Mouse (Mus musculus) CH12.LX (cell line): ENCODE data around the gene Plekhn1. TPM values are rescaled to one million over a fixed set of nuclear protein-coding genes. Genes with fewer than 3 reads are reported as not detected.

Experiments
- DNase-seq: peaks from one replicate; pipeline ENCODE4 v3.0.0-alpha.2; 2013; ENCODE audit errors: extremely low read depth
- H3K27ac ChIP-seq: 2 replicates; pipeline ENCODE4 v1.5.1; 2012; ENCODE audit warnings: low read depth, mild to moderate bottlenecking, control low read depth, moderate library complexity; ENCODE audit not compliant: insufficient read depth
- H3K27me3 ChIP-seq: replicated peaks from 2 replicates; pipeline ENCODE3; 2012; ENCODE audit warnings: inconsistent platforms
- H3K36me3 ChIP-seq, 2 experiments: replicated peaks in 1 of 2; 2 replicates each; pipeline versions ENCODE3 to v1.6.1; 2012; ENCODE audit warnings: inconsistent platforms in 1 of 2, low read length in 1 of 2, mild to moderate bottlenecking in 1 of 2, mixed read lengths in 1 of 2, moderate library complexity in 1 of 2; ENCODE audit not compliant: control insufficient read depth in 1 of 2, insufficient read depth in 1 of 2
- H3K4me1 ChIP-seq, 2 experiments: 2 replicates each; pipeline ENCODE4 v1.6.1; 2012; ENCODE audit warnings: inconsistent platforms in 1 of 2, moderate library complexity in 1 of 2; ENCODE audit not compliant: insufficient read depth in 2 of 2, control insufficient read depth in 1 of 2
- H3K4me2 ChIP-seq: 2 replicates; pipeline ENCODE4 v1.6.1; 2012; ENCODE audit warnings: low read depth, mild to moderate bottlenecking, control low read depth; ENCODE audit not compliant: poor library complexity, insufficient read depth, severe bottlenecking
- H3K4me3 ChIP-seq, 3 experiments: fragments of 150-350 bp in 1 of 3; sonication (generic) in 1 of 3; replicated peaks in 1 of 3; 2 replicates each; pipeline versions ENCODE3 to v1.5.1; 2011 to 2012; ENCODE audit warnings: low read depth in 2 of 3, low read length in 2 of 3, mild to moderate bottlenecking in 2 of 3, moderate library complexity in 2 of 3, control low read depth in 1 of 3, improper control_type of control experiment in 1 of 3, inconsistent platforms in 1 of 3, mixed read lengths in 1 of 3; ENCODE audit not compliant: poor library complexity in 1 of 3
- H3K79me2 ChIP-seq: replicated peaks from 2 replicates; pipeline ENCODE4 v1.6.1; 2012; ENCODE audit warnings: mild to moderate bottlenecking, moderate library complexity; ENCODE audit not compliant: control insufficient read depth, poor library complexity, insufficient read depth, severe bottlenecking; ENCODE audit errors: extremely low read depth
- H3K9ac ChIP-seq: 2 replicates; pipeline ENCODE4 v1.6.1; 2012; ENCODE audit warnings: low read depth, mild to moderate bottlenecking, control low read depth, moderate library complexity; ENCODE audit not compliant: insufficient read depth
- H3K9me3 ChIP-seq: replicated peaks from 2 replicates; pipeline ENCODE3; 2012; ENCODE audit warnings: low read length, inconsistent platforms, mixed read lengths
- BHLHE40 ChIP-seq: IDR thresholded peaks from 2 replicates; pipeline ENCODE4 v1.6.1; 2011; ENCODE audit warnings: mild to moderate bottlenecking, low read depth, low read length, improper control_type of control experiment
- CHD2 ChIP-seq: IDR thresholded peaks from 2 replicates; pipeline ENCODE4 v1.6.1; 2011; ENCODE audit warnings: low read length, improper control_type of control experiment
- CTCF ChIP-seq, 2 experiments: IDR thresholded peaks in 1 of 2; conservative IDR thresholded peaks in 1 of 2; 2 replicates each; pipeline ENCODE4 v1.5.1; 2011 to 2012; ENCODE audit warnings: low read depth in 2 of 2, low read length in 2 of 2, improper control_type of control experiment in 1 of 2, inconsistent platforms in 1 of 2, mild to moderate bottlenecking in 1 of 2, moderate library complexity in 1 of 2
- E2F4 ChIP-seq: IDR thresholded peaks from 2 replicates; pipeline ENCODE4 v1.6.1; 2011; ENCODE audit warnings: low read depth, low read length, improper control_type of control experiment; ENCODE audit not compliant: insufficient replicate concordance
- ELF1 ChIP-seq: IDR thresholded peaks from 2 replicates; pipeline ENCODE4 v1.6.1; 2014; ENCODE audit warnings: low read depth, mild to moderate bottlenecking, inconsistent platforms, low read length, improper control_type of control experiment
- EP300 ChIP-seq: IDR thresholded peaks from 2 replicates; pipeline ENCODE4 v1.6.1; 2011; ENCODE audit warnings: low read length, improper control_type of control experiment
- ETS1 ChIP-seq: conservative IDR thresholded peaks from 2 replicates; pipeline ENCODE4 v1.6.1; 2012; ENCODE audit warnings: low read depth, mild to moderate bottlenecking, inconsistent platforms, low read length, improper control_type of control experiment, moderate library complexity
- GABPA ChIP-seq: IDR thresholded peaks from 2 replicates; pipeline ENCODE4 v1.6.1; 2012; ENCODE audit warnings: low read depth, low read length, improper control_type of control experiment, inconsistent platforms; ENCODE audit not compliant: insufficient replicate concordance
- HCFC1 ChIP-seq: IDR thresholded peaks from 2 replicates; pipeline ENCODE4 v1.6.1; 2012; ENCODE audit warnings: low read depth, mild to moderate bottlenecking, inconsistent platforms, low read length, improper control_type of control experiment
- IRF4 ChIP-seq: IDR thresholded peaks from 2 replicates; pipeline ENCODE4 v1.6.1; 2014; ENCODE audit warnings: low read depth, mild to moderate bottlenecking, inconsistent platforms, low read length, improper control_type of control experiment
- JUN ChIP-seq: IDR thresholded peaks from 2 replicates; pipeline ENCODE4 v1.6.1; 2011; ENCODE audit warnings: low read depth, mild to moderate bottlenecking, low read length, improper control_type of control experiment, moderate library complexity; ENCODE audit not compliant: insufficient read depth
- JUND ChIP-seq: conservative IDR thresholded peaks from 2 replicates; pipeline ENCODE4 v1.6.1; 2011; ENCODE audit warnings: low read depth, low read length, improper control_type of control experiment
- MAX ChIP-seq: IDR thresholded peaks from 2 replicates; pipeline ENCODE4 v1.6.1; 2011; ENCODE audit warnings: low read length, improper control_type of control experiment
- MXI1 ChIP-seq: IDR thresholded peaks from 2 replicates; pipeline ENCODE4 v1.6.1; 2011; ENCODE audit warnings: mild to moderate bottlenecking, low read depth, low read length, improper control_type of control experiment
- MYC ChIP-seq: IDR thresholded peaks from 2 replicates; pipeline ENCODE4 v1.6.1; 2011; ENCODE audit warnings: low read depth, mild to moderate bottlenecking, improper control_type of control experiment, low read length
- NELFE ChIP-seq: IDR thresholded peaks from 2 replicates; pipeline ENCODE4 v1.6.1; 2011; ENCODE audit warnings: low read depth, low read length, improper control_type of control experiment
- POLR2A ChIP-seq: IDR thresholded peaks from 2 replicates; pipeline ENCODE4 v1.6.1; 2011; ENCODE audit warnings: low read depth, mild to moderate bottlenecking, improper control_type of control experiment, low read length
- RAD21 ChIP-seq: IDR thresholded peaks from 2 replicates; pipeline ENCODE4 v1.6.1; 2011; ENCODE audit warnings: low read depth, mild to moderate bottlenecking, low read length, improper control_type of control experiment, moderate library complexity
- SIN3A ChIP-seq: IDR thresholded peaks from 2 replicates; pipeline ENCODE4 v1.6.1; 2012; ENCODE audit warnings: low read length, improper control_type of control experiment, inconsistent platforms
- TBP ChIP-seq: conservative IDR thresholded peaks from 2 replicates; pipeline ENCODE4 v1.6.1; 2011; ENCODE audit warnings: low read depth, low read length, improper control_type of control experiment
- TCF12 ChIP-seq: IDR thresholded peaks from 2 replicates; pipeline ENCODE4 v1.6.1; 2014; ENCODE audit warnings: low read depth, mild to moderate bottlenecking, inconsistent platforms, low read length, improper control_type of control experiment
- UBTF ChIP-seq: IDR thresholded peaks from 2 replicates; pipeline ENCODE4 v1.6.1; 2012; ENCODE audit warnings: low read depth, mild to moderate bottlenecking, inconsistent platforms, low read length, improper control_type of control experiment, moderate library complexity
- ZC3H11A ChIP-seq: IDR thresholded peaks from 2 replicates; pipeline ENCODE4 v1.6.1; 2012; ENCODE audit warnings: low read depth, mild to moderate bottlenecking, inconsistent platforms, low read length, improper control_type of control experiment
- ZKSCAN1 ChIP-seq: IDR thresholded peaks from 2 replicates; pipeline ENCODE4 v1.6.1; 2012; ENCODE audit warnings: low read depth, inconsistent platforms, low read length, improper control_type of control experiment, borderline replicate concordance
- ZMIZ1 ChIP-seq: IDR thresholded peaks from 2 replicates; pipeline ENCODE4 v1.6.1; 2012; ENCODE audit warnings: low read depth, mild to moderate bottlenecking, inconsistent platforms, low read length, improper control_type of control experiment
- dilution Hi-C: fragments of 300-500 bp; cut with MboI; formaldehyde crosslinking; loops from 2 replicates; pipeline ENCODE4 v1.14.3; 2020; ENCODE audit warnings: low sequenced_read_pairs; ENCODE audit not compliant: extremely low pct_unique_long_range_greater_than_20kb, extremely low pct_ligation_motif_present
- in situ Hi-C: fragments of 300-500 bp; cut with MboI; formaldehyde crosslinking; loops from 3 replicates; pipeline ENCODE4 v1.14.3; 2019; ENCODE audit warnings: low sequenced_read_pairs, low pct_ligation_motif_present, low pct_unique_long_range_greater_than_20kb, mixed read lengths
- polyA plus RNA-seq: library from polyadenylated mRNA; unstranded; fragments of >175 nt; gene quantifications from 2 replicates; pipeline ENCODE4 v1.2.1, GENCODE M21; 2012; ENCODE audit warnings: low read depth; ENCODE audit not compliant: insufficient read length
- total RNA-seq, 2 experiments: library from RNA; depleted of rRNA; stranded (reverse); fragments of 300-350 nt in 1 of 2; fragments of >200 nt in 1 of 2; gene quantifications; 2 replicates each; pipeline ENCODE4 v1.2.3; 2012 to 2014

Gene Plekhn1
- total and polyA plus RNA-seq, 3 experiments, result 3.3 to 9.7 (median 6.5) TPM

DNA sequence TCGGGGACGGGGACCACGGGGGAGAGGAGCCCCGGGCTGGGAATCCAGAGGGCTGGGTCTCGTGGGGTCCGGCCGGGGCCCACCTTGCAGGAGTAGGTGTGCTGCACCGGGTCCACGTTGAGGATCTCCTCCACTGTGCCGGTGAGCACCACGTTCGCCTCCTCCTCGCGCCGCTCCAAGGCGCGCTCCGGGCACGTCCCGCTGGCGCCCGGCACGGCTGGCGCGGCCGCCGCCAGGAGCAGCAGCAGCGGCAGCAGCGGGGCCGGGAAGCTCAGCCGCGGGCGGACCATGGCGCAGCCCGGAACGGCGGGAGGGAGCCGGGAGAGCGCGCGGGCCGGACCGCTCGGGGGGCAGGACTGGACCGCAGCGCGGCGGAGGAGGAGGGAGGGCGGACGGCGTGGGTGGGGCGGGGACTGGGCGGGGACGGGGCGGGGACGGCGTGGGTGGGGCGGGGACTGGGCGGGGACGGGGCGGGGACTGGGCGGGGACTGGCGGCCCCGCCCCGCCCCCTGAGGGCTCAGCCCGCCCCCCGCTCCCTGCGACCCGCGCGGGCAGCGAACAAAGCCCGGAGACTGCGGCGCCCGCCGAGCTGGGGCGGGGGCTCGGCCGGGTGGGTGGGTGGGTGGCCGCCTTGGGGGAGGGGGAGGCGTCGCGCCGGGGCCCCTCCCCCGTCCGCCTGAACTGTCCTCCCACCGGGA, 37.4 kb downstream of the Plekhn1 start, which contains the start of gene Agrn:
TSS of gene Agrn (minus strand) at position 358 of the 698 bp plus-strand sequence.
- Histone ChIP-seq H3K27me3 (peaks cover 19% of the 10 kb centered on the region), H3K27ac (peak within 1 kb of the TSS; percentile 58), H3K9me3 (no peaks in the 10 kb centered on the region), H3K9ac (peak within 1 kb of the TSS; percentile 35), H3K4me2 (peak within 1 kb of the TSS; percentile 53), H3K4me3 (peak within 1 kb of the TSS; percentile 53 to 96 (median 63)), H3K79me2 (no peaks in the 10 kb centered on the region), H3K36me3 (no peaks in the 10 kb centered on the region), H3K4me1 (peaks cover 9 to 34% of the 10 kb centered on the region in 2 experiments)
- TF ChIP-seq JUN (no peak), MYC (no peak), MAX (no peak), IRF4 (no peak), HCFC1 (0 out of 2 replicates have a peak, but pooled peaks have one; percentile 6), TCF12 (no peak; the same call in 1 of the 2 replicates), BHLHE40 (no peak), POLR2A (peak; percentile 23; the same call in 1 of the 2 replicates), ZKSCAN1 (no peak), SIN3A (peak; percentile 36; the same call in 1 of the 2 replicates), ETS1 (no peak), CHD2 (no peak), TBP (no peak), UBTF (peak; percentile 37; the same call in 1 of the 2 replicates), GABPA (no peak), JUND (no peak), MXI1 (no peak; the same call in 1 of the 2 replicates), NELFE (no peak), ELF1 (no peak), ZMIZ1 (no peak), ZC3H11A (no peak), CTCF (conservative IDR thresholded peaks at IDR 0.05 in 1 of 2, IDR thresholded peaks at IDR 0.05 in 1 of 2; ENCODE audit: low read depth in 2 of 2, low read length in 2 of 2) (no peak), EP300 (no peak), E2F4 (no peak), RAD21 (no peak)
- in situ Hi-C loops (no loop called here), dilution Hi-C loops (no loop called here)
- DNase-seq, result no peak
